Mouse (Mus musculus) kidney, embryonic 16.5 days (tissue): ENCODE measurements around the gene Mbnl2. TPM values are rescaled to one million over a fixed set of nuclear protein-coding genes. Genes with fewer than 3 reads are reported as not detected.

ENCODE experiments used
- ATAC-seq: fragments of 200-750 bp; cut with Nextera tagmentation; 2 replicates; pipeline ENCODE4 v1.8.0; 2017; ENCODE audit warnings: moderate TSS enrichment; ENCODE audit not compliant: low FRiP score, low TSS enrichment
- H3K27ac ChIP-seq: fragments of 300-500 bp; sonication (generic); 2 replicates; pipeline ENCODE4 v1.5.1; 2014; ENCODE audit warnings: low read length
- H3K27me3 ChIP-seq: fragments of 300-500 bp; sonication (generic); 2 replicates; pipeline ENCODE4 v1.6.1; 2014; ENCODE audit warnings: low read length, control low read depth, mixed read lengths; ENCODE audit not compliant: insufficient read depth
- H3K36me3 ChIP-seq: fragments of 300-500 bp; sonication (generic); 2 replicates; pipeline ENCODE4 v1.6.1; 2014; ENCODE audit warnings: low read length, control low read depth, mixed read lengths; ENCODE audit not compliant: insufficient read depth
- H3K4me1 ChIP-seq: fragments of 300-500 bp; sonication (generic); 2 replicates; pipeline ENCODE4 v1.6.1; 2014; ENCODE audit warnings: low read length, control low read depth, mixed read lengths; ENCODE audit not compliant: insufficient read depth
- H3K4me2 ChIP-seq: fragments of 300-500 bp; sonication (generic); replicated peaks from 2 replicates; pipeline ENCODE4 v1.6.1; 2014; ENCODE audit warnings: low read depth, low read length
- H3K4me3 ChIP-seq: fragments of 300-500 bp; sonication (generic); 2 replicates; pipeline ENCODE4 v1.5.1; 2014; ENCODE audit warnings: mild to moderate bottlenecking, low read length
- H3K9ac ChIP-seq: fragments of 300-500 bp; sonication (generic); replicated peaks from 2 replicates; pipeline ENCODE4 v1.6.1; 2014; ENCODE audit warnings: low read length
- H3K9me3 ChIP-seq: fragments of 300-500 bp; sonication (generic); 2 replicates; pipeline ENCODE4 v1.6.1; 2016; ENCODE audit warnings: low read length, control low read depth
- WGBS: fragments of 180-500 bp; shearing (Covaris S2); extraction: QIAGEN DNeasy Blood & Tissue Kit; methylation state at CpG from one replicate; pipeline ENCODE4 v1.1.7; 2014; 5-methylcytosine and 5-hydroxymethylcytosine counted together
- polyA plus RNA-seq: library from polyadenylated mRNA; unstranded; fragments of >200 nt; fragmentation: Nextera tagmentation; extraction: Ambion mirVana; gene quantifications from 2 replicates; pipeline ENCODE4 v1.2.1, GENCODE M21; 2015

The Mbnl2 gene
- polyA plus RNA-seq, 1 experiment from 2014 or later = 103 TPM

- peaks cover 5% of the 10 kb centered on the region for H3K36me3 ChIP-seq
- H3K27ac ChIP-seq = no peak overlapping the region
- H3K4me1 ChIP-seq = no peaks in the 10 kb centered on the region
- 80% methylated on average over 4 of the region's 4 CpGs for WGBS
- no peak for ATAC-seq
- no peak overlapping the region for H3K9ac ChIP-seq
- no peaks in the 10 kb centered on the region for H3K9me3 ChIP-seq
- no peak overlapping the region for H3K4me2 ChIP-seq
- H3K27me3 ChIP-seq = no peaks in the 10 kb centered on the region
- H3K4me3 ChIP-seq = no peak overlapping the region
These were observed 165.8 kb downstream of the Mbnl2 start for GRCm38 (mm10) chr14:120441256-120441655.

GRCm38 (mm10) chr14:120441836-120442235 is 166.4 kb downstream of the Mbnl2 start:
- WGBS = 86% methylated on average over 13 of the region's 13 CpGs
- ATAC-seq = no peak

GRCm38 (mm10) chr14:120454221-120454620 is 178.8 kb downstream of the Mbnl2 start:
- Histone ChIP-seq H3K27me3 (no peaks in the 10 kb centered on the region), H3K36me3 (no peaks in the 10 kb centered on the region), H3K27ac (no peak overlapping the region), H3K4me1 (no peaks in the 10 kb centered on the region), H3K9me3 (peaks cover 10% of the 10 kb centered on the region), H3K4me2 (no peak overlapping the region), H3K9ac (no peak overlapping the region), H3K4me3 (no peak overlapping the region)
- ATAC-seq = no peak
- 93% methylated on average over 7 of the region's 7 CpGs for WGBS

More at GRCm38 (mm10) chr14:120441836-120442235, 166.4 kb downstream of the Mbnl2 start:
- H3K27me3 ChIP-seq = no peaks in the 10 kb centered on the region
- no peak overlapping the region for H3K4me2 ChIP-seq
- no peaks in the 10 kb centered on the region for H3K4me1 ChIP-seq
- H3K9me3 ChIP-seq = no peaks in the 10 kb centered on the region
- H3K4me3 ChIP-seq = no peak overlapping the region
- no peak overlapping the region for H3K9ac ChIP-seq
- no peak overlapping the region for H3K27ac ChIP-seq
- H3K36me3 ChIP-seq = peaks cover 3% of the 10 kb centered on the region; the same call in 1 of the 2 replicates

GRCm38 (mm10) chr14:120463938-120464727 is 188.7 kb downstream of the Mbnl2 start:
- Histone ChIP-seq H3K27me3 (no peaks in the 10 kb centered on the region), H3K9me3 (no peaks in the 10 kb centered on the region), H3K4me2 (no peak overlapping the region), H3K4me1 (no peaks in the 10 kb centered on the region), H3K27ac (no peak overlapping the region), H3K36me3 (no peaks in the 10 kb centered on the region), H3K4me3 (no peak overlapping the region), H3K9ac (no peak overlapping the region)
- ATAC-seq = no peak
- 95% methylated on average over 3 of the region's 3 CpGs for WGBS

GRCm38 (mm10) chr14:120466816-120467215 is 191.3 kb downstream of the Mbnl2 start:
- H3K36me3 ChIP-seq = no peaks in the 10 kb centered on the region
- no peak for ATAC-seq
- no peak overlapping the region for H3K4me2 ChIP-seq
- no peak overlapping the region for H3K9ac ChIP-seq
- WGBS = 84% methylated on average over 4 of the region's 4 CpGs
- H3K4me3 ChIP-seq = no peak overlapping the region
- H3K9me3 ChIP-seq = no peaks in the 10 kb centered on the region; the same call in 1 of the 2 replicates
- H3K27me3 ChIP-seq = no peaks in the 10 kb centered on the region
- H3K27ac ChIP-seq = no peak overlapping the region
- no peaks in the 10 kb centered on the region for H3K4me1 ChIP-seq

- no peak for ATAC-seq
These were observed 193.8 kb downstream of the Mbnl2 start for GRCm38 (mm10) chr14:120469126-120469790.

GRCm38 (mm10) chr14:120476186-120476697 is 200.8 kb downstream of the Mbnl2 start:
- H3K9me3 ChIP-seq = no peaks in the 10 kb centered on the region
- H3K4me1 ChIP-seq = peaks cover 17% of the 10 kb centered on the region
- H3K9ac ChIP-seq = no peak overlapping the region
- 0 out of 2 replicates have a peak overlapping the region, but pooled peaks have one; percentile 6 for H3K4me3 ChIP-seq
- H3K4me2 ChIP-seq = peak overlapping the region; percentile 78
- H3K27me3 ChIP-seq = no peaks in the 10 kb centered on the region
- no peaks in the 10 kb centered on the region for H3K36me3 ChIP-seq
- WGBS = 74% methylated on average over 7 of the region's 7 CpGs
- ATAC-seq = no peak
- no peak overlapping the region for H3K27ac ChIP-seq

More at GRCm38 (mm10) chr14:120469126-120469790, 193.8 kb downstream of the Mbnl2 start:
- Histone ChIP-seq H3K4me3 (no peak overlapping the region), H3K9me3 (no peaks in the 10 kb centered on the region; the same call in 1 of the 2 replicates), H3K27me3 (no peaks in the 10 kb centered on the region), H3K36me3 (no peaks in the 10 kb centered on the region), H3K4me1 (no peaks in the 10 kb centered on the region), H3K9ac (no peak overlapping the region), H3K27ac (no peak overlapping the region), H3K4me2 (no peak overlapping the region)
- 72% methylated on average over 14 of the region's 14 CpGs for WGBS

- peak overlapping the region; percentile 78 for H3K4me2 ChIP-seq
- under 1% methylated on average over 46 of the region's 46 CpGs for WGBS
- peak; percentile 97 for ATAC-seq
- peak overlapping the region; percentile 89 for H3K4me3 ChIP-seq
- H3K9me3 ChIP-seq = no peaks in the 10 kb centered on the region
- no peaks in the 10 kb centered on the region for H3K27me3 ChIP-seq
- 0 out of 2 replicates have a peak, but pooled peaks cover 5% of the 10 kb centered on the region for H3K36me3 ChIP-seq
- H3K9ac ChIP-seq = peak overlapping the region; percentile 89
- H3K4me1 ChIP-seq = peaks cover 17% of the 10 kb centered on the region
- H3K27ac ChIP-seq = peak overlapping the region; percentile 98
These were observed 202.0 kb downstream of the Mbnl2 start for GRCm38 (mm10) chr14:120477288-120477981.

- Histone ChIP-seq H3K4me2 (peak within 1 kb of the TSS; percentile 78), H3K9me3 (no peaks in the 10 kb centered on the region), H3K9ac (peak within 1 kb of the TSS; percentile 89), H3K27ac (peak within 1 kb of the TSS; percentile 98), H3K27me3 (no peaks in the 10 kb centered on the region), H3K4me1 (peaks cover 17% of the 10 kb centered on the region), H3K4me3 (peak within 1 kb of the TSS; percentile 89), H3K36me3 (0 out of 2 replicates have a peak, but pooled peaks cover 9% of the 10 kb centered on the region)
- WGBS = under 1% methylated on average over 72 of the region's 78 CpGs
- peak; percentile 92 for ATAC-seq
These were observed 202.6 kb downstream of the Mbnl2 start, which contains the start of gene Rap2a for GRCm38 (mm10) chr14:120477982-120478568. Gene Rap2a, plus strand, starts transcription at chr14:120478444.
